Mouse (Mus musculus): ENCODE data around the gene Ghrl.

Ghrl gene

GRCm38 (mm10) chr6:113717541-113717940 lies 2.1 kb downstream of the Ghrl start:
- TF ChIP-seq GATA4 (IDR thresholded peaks at IDR 0.05; ENCODE audit: insufficient replicate concordance, low read length) = no peak

- no peak for TF ChIP-seq GATA4 (IDR thresholded peaks at IDR 0.05; ENCODE audit: insufficient replicate concordance, low read length)
Measured at GRCm38 (mm10) chr6:113714797-113715196, 4.9 kb downstream of the Ghrl start.

GRCm38 (mm10) chr6:113714276-113714675 lies 5.4 kb downstream of the Ghrl start:
- TF ChIP-seq GATA4 (IDR thresholded peaks at IDR 0.05; ENCODE audit: insufficient replicate concordance, low read length) = no peak

- no peak for TF ChIP-seq GATA4 (IDR thresholded peaks at IDR 0.05; ENCODE audit: insufficient replicate concordance, low read length)
Measured at GRCm38 (mm10) chr6:113712718-113713117, 7.0 kb downstream of the Ghrl start.

GRCm38 (mm10) chr6:113697222-113698205 lies 22.2 kb downstream of the Ghrl start:
- no peak for TF ChIP-seq GATA4 (IDR thresholded peaks at IDR 0.05; ENCODE audit: insufficient replicate concordance, low read length)

- no peak for TF ChIP-seq GATA4 (IDR thresholded peaks at IDR 0.05; ENCODE audit: insufficient replicate concordance, low read length)
Measured at GRCm38 (mm10) chr6:113696582-113697221, 23.0 kb downstream of the Ghrl start, which contains the start of gene Tatdn2. Gene Tatdn2 (plus strand): TSS chr6:113697050.

- no peak for TF ChIP-seq GATA4 (IDR thresholded peaks at IDR 0.05; ENCODE audit: insufficient replicate concordance, low read length)
Measured at GRCm38 (mm10) chr6:113695766-113696355, 23.8 kb downstream of the Ghrl start.

- no peak for TF ChIP-seq GATA4 (IDR thresholded peaks at IDR 0.05; ENCODE audit: insufficient replicate concordance, low read length)
Measured at GRCm38 (mm10) chr6:113695203-113695602, 24.5 kb downstream of the Ghrl start.

GRCm38 (mm10) chr6:113693377-113693776 lies 26.3 kb downstream of the Ghrl start:
- TF ChIP-seq GATA4 (IDR thresholded peaks at IDR 0.05; ENCODE audit: insufficient replicate concordance, low read length) = no peak

- TF ChIP-seq GATA4 (IDR thresholded peaks at IDR 0.05; ENCODE audit: insufficient replicate concordance, low read length) = no peak
Measured at GRCm38 (mm10) chr6:113692661-113693133, 27.0 kb downstream of the Ghrl start.

GRCm38 (mm10) chr6:113691084-113691462 lies 28.6 kb downstream of the Ghrl start:
- no peak for TF ChIP-seq GATA4 (IDR thresholded peaks at IDR 0.05; ENCODE audit: insufficient replicate concordance, low read length)

GRCm38 (mm10) chr6:113690400-113691083 lies 29.1 kb downstream of the Ghrl start:
- TF ChIP-seq GATA4 (IDR thresholded peaks at IDR 0.05; ENCODE audit: insufficient replicate concordance, low read length) = peak; percentile 97

- no peak for TF ChIP-seq GATA4 (IDR thresholded peaks at IDR 0.05; ENCODE audit: insufficient replicate concordance, low read length)
Measured at GRCm38 (mm10) chr6:113690008-113690399, 29.7 kb downstream of the Ghrl start.

GRCm38 (mm10) chr6:113686551-113687125 lies 33.0 kb downstream of the Ghrl start:
- no peak for TF ChIP-seq GATA4 (IDR thresholded peaks at IDR 0.05; ENCODE audit: insufficient replicate concordance, low read length)

All from liver, adult (tissue).